Mouse (Mus musculus) ovary, postnatal 14 days (tissue): ENCODE measurements around the gene Ctcfl.
"Not testable (repeated sequence)": the region's sequence is repeated elsewhere in the genome, so short reads cannot be mapped to it uniquely, and the experiment has no call there.

Experiments used
- DNase-seq: peaks from one replicate; pipeline ENCODE4 v3.0.0; 2022; ENCODE audit warnings: low spot score

Ctcfl gene

GRCm38 (mm10) chr2:173143611-173144010, 24.3 kb upstream of the Ctcfl start:
- DNase-seq: no peak

GRCm38 (mm10) chr2:173138323-173139239, 19.3 kb upstream of the Ctcfl start:
- DNase-seq: no peak

GRCm38 (mm10) chr2:173134695-173135094, 15.4 kb upstream of the Ctcfl start:
- DNase-seq: no peak

- no peak for DNase-seq
Observed at GRCm38 (mm10) chr2:173132794-173133300, 13.5 kb upstream of the Ctcfl start.

- no peak for DNase-seq
Observed at GRCm38 (mm10) chr2:173132262-173132661, 12.9 kb upstream of the Ctcfl start.

- no peak for DNase-seq
Observed at GRCm38 (mm10) chr2:173129111-173129510, 9.8 kb upstream of the Ctcfl start.

GRCm38 (mm10) chr2:173126386-173126785, 7.1 kb upstream of the Ctcfl start:
- DNase-seq: no peak

GRCm38 (mm10) chr2:173124022-173124735, 4.9 kb upstream of the Ctcfl start:
- DNase-seq: no peak

GRCm38 (mm10) chr2:173120117-173120516, 792 bp upstream of the Ctcfl start:
- DNase-seq: not testable (repeated sequence)

- DNase-seq: not testable (repeated sequence)
Observed at GRCm38 (mm10) chr2:173113796-173114195, 5.5 kb downstream of the Ctcfl start.

GRCm38 (mm10) chr2:173110571-173110970, 8.8 kb downstream of the Ctcfl start:
- no peak for DNase-seq

GRCm38 (mm10) chr2:173109510-173109909, 9.8 kb downstream of the Ctcfl start:
- DNase-seq: no peak

- DNase-seq: no peak
Observed at GRCm38 (mm10) chr2:173108509-173109190, 10.7 kb downstream of the Ctcfl start.

GRCm38 (mm10) chr2:173106889-173107785, 12.2 kb downstream of the Ctcfl start:
- peak; percentile 72 for DNase-seq

- no peak for DNase-seq
Observed at GRCm38 (mm10) chr2:173106409-173106808, 12.9 kb downstream of the Ctcfl start.

GRCm38 (mm10) chr2:173097337-173097736, 22.0 kb downstream of the Ctcfl start:
- not testable (repeated sequence) for DNase-seq

- peak; percentile 77 for DNase-seq
Observed at GRCm38 (mm10) chr2:173089437-173089836, 29.9 kb downstream of the Ctcfl start.

- DNase-seq: no peak
Observed at GRCm38 (mm10) chr2:173087405-173087804, 31.9 kb downstream of the Ctcfl start.

- DNase-seq: no peak
Observed at GRCm38 (mm10) chr2:173085763-173086162, 33.6 kb downstream of the Ctcfl start.

- DNase-seq: no peak
Observed at GRCm38 (mm10) chr2:173084871-173085270, 34.5 kb downstream of the Ctcfl start.
